Mouse (Mus musculus): ENCODE results near the gene Ano3. TPM values are rescaled to one million over a fixed set of nuclear protein-coding genes. Genes with fewer than 3 reads are reported as not detected.
A peak's percentile ranks its signal among the peaks of the same experiment; 100 is the strongest.
"Not testable (repeated sequence)": the region's sequence is repeated elsewhere in the genome, so short reads cannot be mapped to it uniquely, and the experiment has no call there.

Gene Ano3
- polyA plus RNA-seq (2014; fragmentation: Nextera tagmentation; extraction: Ambion mirVana) = 0.23 and 0.66 TPM in 2 replicates

GRCm38 (mm10) chr2:110950823-110951222 is at the start of gene Ano3:
TSS of gene Ano3 (minus strand) at chr2:110950923.
- not testable (repeated sequence) for H3K4me1 ChIP-seq (ENCODE audit: control insufficient read depth, insufficient read depth, low read length); H3K9ac ChIP-seq (ENCODE audit: low read depth, low read length); H3K9me3 ChIP-seq (replicated peaks; ENCODE audit: control insufficient read depth, low read length); H3K36me3 ChIP-seq (ENCODE audit: control insufficient read depth, insufficient read depth, low read length); ATAC-seq (replicated peaks; ENCODE audit: insufficient number of reproducible peaks, low FRiP score, low TSS enrichment); H3K27me3 ChIP-seq (ENCODE audit: control insufficient read depth, insufficient read depth, low read length); H3K27ac ChIP-seq (ENCODE audit: low read depth, low read length)
- H3K4me2 ChIP-seq = peak within 1 kb of the TSS; percentile 63
- H3K4me3 ChIP-seq (ENCODE audit: low read depth, low read length) = peak within 1 kb of the TSS; percentile 29

DNA sequence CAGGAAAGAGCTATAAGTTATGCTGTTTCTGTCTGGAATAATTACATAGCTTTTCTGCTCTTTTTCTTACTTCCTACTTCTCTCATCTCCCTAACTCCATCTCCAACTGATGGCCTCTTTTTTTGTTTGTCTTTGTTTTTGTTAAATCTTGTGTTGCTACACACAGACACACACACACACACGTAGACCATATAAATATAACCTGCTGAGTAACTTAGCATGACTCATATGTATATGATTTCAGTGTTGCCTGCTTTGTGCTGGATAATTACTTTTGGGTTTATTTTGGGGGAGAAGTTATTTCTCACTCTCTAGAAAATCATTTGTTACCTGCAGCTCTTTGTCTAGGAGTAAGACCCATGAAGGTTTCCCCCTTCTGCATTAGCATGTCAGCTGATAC is 39.3 kb upstream of the Ano3 start:
- Histone ChIP-seq H3K9ac (ENCODE audit: low read depth, low read length) (no peak overlapping the region), H3K27me3 (ENCODE audit: control insufficient read depth, insufficient read depth, low read length) (no peaks in the 10 kb centered on the region), H3K4me2 (no peak overlapping the region), H3K4me1 (ENCODE audit: control insufficient read depth, insufficient read depth, low read length) (no peaks in the 10 kb centered on the region), H3K27ac (ENCODE audit: low read depth, low read length) (no peak overlapping the region), H3K36me3 (ENCODE audit: control insufficient read depth, insufficient read depth, low read length) (no peaks in the 10 kb centered on the region), H3K4me3 (ENCODE audit: low read depth, low read length) (no peak overlapping the region), H3K9me3 (replicated peaks; ENCODE audit: control insufficient read depth, low read length) (no peaks in the 10 kb centered on the region)
- WGBS (ENCODE audit: insufficient replicate concordance) = 90% methylated on average over 1 of the region's 1 CpGs
- no peak for ATAC-seq (replicated peaks; ENCODE audit: insufficient number of reproducible peaks, low FRiP score, low TSS enrichment)

GRCm38 (mm10) chr2:110989539-110989938 is 38.8 kb upstream of the Ano3 start:
- no peaks in the 10 kb centered on the region for H3K9me3 ChIP-seq (replicated peaks; ENCODE audit: control insufficient read depth, low read length)
- 83% methylated on average over 4 of the region's 4 CpGs for WGBS (ENCODE audit: insufficient replicate concordance)

DNA sequence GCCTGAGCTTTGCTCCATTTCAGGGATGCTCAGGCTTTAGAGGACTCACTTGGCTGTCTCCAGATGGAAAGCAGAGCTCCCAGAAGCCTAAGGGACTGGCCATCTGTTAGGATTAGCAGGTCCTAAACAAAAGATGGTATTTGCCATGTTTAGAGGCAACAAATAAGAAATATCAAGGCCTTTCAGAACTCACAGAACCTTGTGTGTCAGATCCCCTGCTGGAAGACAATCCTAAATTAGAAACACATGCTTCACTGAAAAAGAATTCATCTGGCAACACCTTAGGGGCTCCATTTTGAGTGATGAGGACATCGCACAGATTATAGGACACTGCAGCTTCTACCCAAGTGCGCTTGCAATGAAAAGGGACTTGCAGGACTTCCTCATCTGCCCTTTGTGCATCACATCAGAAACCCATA is 35.1 kb upstream of the Ano3 start:
- H3K36me3 ChIP-seq (ENCODE audit: control insufficient read depth, insufficient read depth, low read length) = no peaks in the 10 kb centered on the region
- no peak overlapping the region for H3K9ac ChIP-seq (ENCODE audit: low read depth, low read length)
- WGBS (ENCODE audit: insufficient replicate concordance) = 77% methylated on average over 2 of the region's 2 CpGs
- ATAC-seq (replicated peaks; ENCODE audit: insufficient number of reproducible peaks, low FRiP score, low TSS enrichment) = no peak
- no peaks in the 10 kb centered on the region for H3K9me3 ChIP-seq (replicated peaks; ENCODE audit: control insufficient read depth, low read length)
- no peak overlapping the region for H3K4me2 ChIP-seq
- no peaks in the 10 kb centered on the region for H3K27me3 ChIP-seq (ENCODE audit: control insufficient read depth, insufficient read depth, low read length)
- no peaks in the 10 kb centered on the region for H3K4me1 ChIP-seq (ENCODE audit: control insufficient read depth, insufficient read depth, low read length)
- no peak overlapping the region for H3K4me3 ChIP-seq (ENCODE audit: low read depth, low read length)
- H3K27ac ChIP-seq (ENCODE audit: low read depth, low read length) = no peak overlapping the region

More at GRCm38 (mm10) chr2:110989539-110989938, 38.8 kb upstream of the Ano3 start:
- no peak overlapping the region for H3K9ac ChIP-seq (ENCODE audit: low read depth, low read length)
- H3K4me3 ChIP-seq (ENCODE audit: low read depth, low read length) = no peak overlapping the region
- no peaks in the 10 kb centered on the region for H3K4me1 ChIP-seq (ENCODE audit: control insufficient read depth, insufficient read depth, low read length)
- no peak overlapping the region for H3K4me2 ChIP-seq
- no peaks in the 10 kb centered on the region for H3K27me3 ChIP-seq (ENCODE audit: control insufficient read depth, insufficient read depth, low read length)
- ATAC-seq (replicated peaks; ENCODE audit: insufficient number of reproducible peaks, low FRiP score, low TSS enrichment) = no peak
- no peaks in the 10 kb centered on the region for H3K36me3 ChIP-seq (ENCODE audit: control insufficient read depth, insufficient read depth, low read length)
- H3K27ac ChIP-seq (ENCODE audit: low read depth, low read length) = no peak overlapping the region

GRCm38 (mm10) chr2:110981733-110982132 is 31.0 kb upstream of the Ano3 start:
- Histone ChIP-seq H3K9ac (ENCODE audit: low read depth, low read length) (no peak overlapping the region), H3K27me3 (ENCODE audit: control insufficient read depth, insufficient read depth, low read length) (no peaks in the 10 kb centered on the region), H3K27ac (ENCODE audit: low read depth, low read length) (no peak overlapping the region), H3K4me2 (no peak overlapping the region), H3K9me3 (replicated peaks; ENCODE audit: control insufficient read depth, low read length) (no peaks in the 10 kb centered on the region), H3K4me1 (ENCODE audit: control insufficient read depth, insufficient read depth, low read length) (no peaks in the 10 kb centered on the region), H3K36me3 (ENCODE audit: control insufficient read depth, insufficient read depth, low read length) (no peaks in the 10 kb centered on the region), H3K4me3 (ENCODE audit: low read depth, low read length) (no peak overlapping the region)
- WGBS (ENCODE audit: insufficient replicate concordance) = 23% methylated on average over 1 of the region's 1 CpGs
- ATAC-seq (replicated peaks; ENCODE audit: insufficient number of reproducible peaks, low FRiP score, low TSS enrichment) = no peak

- no peak overlapping the region for H3K4me3 ChIP-seq (ENCODE audit: low read depth, low read length)
- no peak overlapping the region for H3K27ac ChIP-seq (ENCODE audit: low read depth, low read length)
- WGBS (ENCODE audit: insufficient replicate concordance) = 44% methylated on average over 2 of the region's 2 CpGs
- ATAC-seq (replicated peaks; ENCODE audit: insufficient number of reproducible peaks, low FRiP score, low TSS enrichment) = no peak
- no peaks in the 10 kb centered on the region for H3K36me3 ChIP-seq (ENCODE audit: control insufficient read depth, insufficient read depth, low read length)
- H3K27me3 ChIP-seq (ENCODE audit: control insufficient read depth, insufficient read depth, low read length) = no peaks in the 10 kb centered on the region
- H3K9me3 ChIP-seq (replicated peaks; ENCODE audit: control insufficient read depth, low read length) = no peaks in the 10 kb centered on the region
- no peaks in the 10 kb centered on the region for H3K4me1 ChIP-seq (ENCODE audit: control insufficient read depth, insufficient read depth, low read length)
- no peak overlapping the region for H3K9ac ChIP-seq (ENCODE audit: low read depth, low read length)
- H3K4me2 ChIP-seq = no peak overlapping the region
These were observed 28.9 kb upstream of the Ano3 start for GRCm38 (mm10) chr2:110979610-110980009.

- 79% methylated on average over 2 of the region's 2 CpGs for WGBS (ENCODE audit: insufficient replicate concordance)
- no peaks in the 10 kb centered on the region for H3K9me3 ChIP-seq (replicated peaks; ENCODE audit: control insufficient read depth, low read length)
- H3K27me3 ChIP-seq (ENCODE audit: control insufficient read depth, insufficient read depth, low read length) = no peaks in the 10 kb centered on the region
- H3K9ac ChIP-seq (ENCODE audit: low read depth, low read length) = no peak overlapping the region
- no peak overlapping the region for H3K4me3 ChIP-seq (ENCODE audit: low read depth, low read length)
- no peaks in the 10 kb centered on the region for H3K36me3 ChIP-seq (ENCODE audit: control insufficient read depth, insufficient read depth, low read length)
- H3K4me2 ChIP-seq = no peak overlapping the region
- no peak for ATAC-seq (replicated peaks; ENCODE audit: insufficient number of reproducible peaks, low FRiP score, low TSS enrichment)
- H3K4me1 ChIP-seq (ENCODE audit: control insufficient read depth, insufficient read depth, low read length) = no peaks in the 10 kb centered on the region
- no peak overlapping the region for H3K27ac ChIP-seq (ENCODE audit: low read depth, low read length)
These were observed 26.1 kb upstream of the Ano3 start for GRCm38 (mm10) chr2:110976871-110977270.

- 78% methylated on average over 2 of the region's 2 CpGs for WGBS (ENCODE audit: insufficient replicate concordance)
- no peak for ATAC-seq (replicated peaks; ENCODE audit: insufficient number of reproducible peaks, low FRiP score, low TSS enrichment)
- H3K4me3 ChIP-seq (ENCODE audit: low read depth, low read length) = no peak overlapping the region
- no peaks in the 10 kb centered on the region for H3K36me3 ChIP-seq (ENCODE audit: control insufficient read depth, insufficient read depth, low read length)
- H3K4me1 ChIP-seq (ENCODE audit: control insufficient read depth, insufficient read depth, low read length) = no peaks in the 10 kb centered on the region
- no peak overlapping the region for H3K9ac ChIP-seq (ENCODE audit: low read depth, low read length)
- no peak overlapping the region for H3K4me2 ChIP-seq
- no peaks in the 10 kb centered on the region for H3K9me3 ChIP-seq (replicated peaks; ENCODE audit: control insufficient read depth, low read length)
- H3K27ac ChIP-seq (ENCODE audit: low read depth, low read length) = no peak overlapping the region
- H3K27me3 ChIP-seq (ENCODE audit: control insufficient read depth, insufficient read depth, low read length) = no peaks in the 10 kb centered on the region
These were observed 19.4 kb upstream of the Ano3 start for GRCm38 (mm10) chr2:110970158-110970557.

GRCm38 (mm10) chr2:110965398-110965797 is 14.7 kb upstream of the Ano3 start:
- Histone ChIP-seq H3K9me3 (replicated peaks; ENCODE audit: control insufficient read depth, low read length) (no peaks in the 10 kb centered on the region), H3K27ac (ENCODE audit: low read depth, low read length) (no peak overlapping the region), H3K9ac (ENCODE audit: low read depth, low read length) (no peak overlapping the region), H3K27me3 (ENCODE audit: control insufficient read depth, insufficient read depth, low read length) (no peaks in the 10 kb centered on the region), H3K4me2 (no peak overlapping the region), H3K36me3 (ENCODE audit: control insufficient read depth, insufficient read depth, low read length) (no peaks in the 10 kb centered on the region), H3K4me3 (ENCODE audit: low read depth, low read length) (no peak overlapping the region), H3K4me1 (ENCODE audit: control insufficient read depth, insufficient read depth, low read length) (no peaks in the 10 kb centered on the region)
- ATAC-seq (replicated peaks; ENCODE audit: insufficient number of reproducible peaks, low FRiP score, low TSS enrichment) = no peak
- WGBS (ENCODE audit: insufficient replicate concordance) = 77% methylated on average over 3 of the region's 3 CpGs

All from heart, embryonic 11.5 days (tissue).